Mouse (Mus musculus): ENCODE results near the gene Sectm1b. TPM values are rescaled to one million over a fixed set of nuclear protein-coding genes. Genes with fewer than 3 reads are reported as not detected.
"Not testable (repeated sequence)": the region's sequence is repeated elsewhere in the genome, so short reads cannot be mapped to it uniquely, and the experiment has no call there.

The Sectm1b gene
- total RNA-seq (2021) = not detected

DNA sequence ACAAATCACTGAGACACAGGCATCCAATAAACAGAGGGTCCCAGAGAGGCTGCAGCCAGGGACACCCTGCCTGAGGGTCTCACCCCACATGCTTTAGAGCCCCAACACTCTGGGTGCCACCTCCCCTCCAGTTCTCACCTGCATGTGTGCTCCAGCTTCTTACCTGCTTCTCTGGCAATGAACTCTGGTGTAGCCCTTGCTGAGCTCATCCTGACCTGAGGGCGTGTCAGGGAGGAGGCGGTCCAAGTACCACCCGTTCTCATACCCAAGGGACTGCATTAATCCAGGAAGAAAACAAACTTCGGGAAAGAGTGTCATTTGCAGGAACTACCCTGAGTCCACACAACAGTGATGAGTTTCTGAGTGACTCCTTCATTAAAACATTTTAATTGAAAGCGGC lies at the start of gene Sectm1b:
Sectm1b (minus strand) TSS at position 191 of the 400 bp plus-strand sequence.
- no peak for DNase-seq

DNA sequence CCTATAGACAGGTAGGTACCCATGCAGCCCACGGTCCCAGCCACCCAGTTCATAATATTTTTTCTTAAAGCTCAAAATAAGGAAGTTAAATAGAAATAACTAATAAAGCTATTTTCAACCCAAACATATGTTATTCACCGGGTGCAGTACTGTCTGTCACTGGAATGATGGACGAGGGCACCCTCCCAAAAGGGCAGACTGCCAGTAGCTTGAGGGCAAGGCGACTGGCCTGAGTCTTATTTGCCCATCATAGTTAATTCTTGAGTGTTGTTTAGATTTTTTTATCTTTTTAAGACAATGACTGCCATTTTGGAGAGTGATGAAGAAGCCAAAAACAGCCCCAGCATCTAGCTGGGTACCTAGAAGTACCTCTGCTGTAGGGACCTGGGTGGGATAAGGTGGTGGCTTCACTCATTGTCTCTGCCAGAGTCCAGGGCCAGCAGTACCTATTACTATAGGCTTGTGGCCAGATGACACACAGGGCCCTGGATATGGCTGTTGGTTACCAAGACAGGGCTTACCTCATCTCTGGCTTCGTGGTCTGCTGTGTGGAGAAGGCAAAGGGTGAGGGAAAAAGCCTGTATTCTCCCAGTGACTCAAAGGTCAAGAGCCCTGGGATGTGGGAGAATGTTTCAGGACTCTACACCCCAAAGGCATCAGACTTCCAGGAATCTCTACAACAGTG lies 48.9 kb upstream of the Sectm1b start:
- no peak for DNase-seq

- DNase-seq = no peak
Measured at GRCm38 (mm10) chr11:121111601-121112000, 48.2 kb upstream of the Sectm1b start.

DNA sequence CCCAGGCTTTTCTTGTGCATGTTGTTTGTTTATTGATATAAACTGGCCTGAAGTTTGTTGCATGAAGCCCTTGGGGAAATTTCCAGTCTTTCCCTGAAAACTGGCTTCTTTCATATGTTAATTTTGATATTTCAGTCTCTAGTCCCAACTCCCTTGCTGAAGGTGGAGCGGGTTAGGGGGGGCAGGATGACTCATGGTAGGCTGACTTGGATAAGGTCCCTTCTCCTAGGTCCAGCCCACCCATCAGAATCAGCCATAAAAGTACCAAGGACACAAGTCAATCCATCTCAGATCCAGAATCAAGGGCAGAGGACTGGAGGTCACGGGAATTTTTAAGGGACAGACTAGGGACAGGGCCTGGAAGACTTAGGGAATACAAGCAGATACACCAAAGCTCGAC lies 47.7 kb upstream of the Sectm1b start:
- no peak for DNase-seq

DNA sequence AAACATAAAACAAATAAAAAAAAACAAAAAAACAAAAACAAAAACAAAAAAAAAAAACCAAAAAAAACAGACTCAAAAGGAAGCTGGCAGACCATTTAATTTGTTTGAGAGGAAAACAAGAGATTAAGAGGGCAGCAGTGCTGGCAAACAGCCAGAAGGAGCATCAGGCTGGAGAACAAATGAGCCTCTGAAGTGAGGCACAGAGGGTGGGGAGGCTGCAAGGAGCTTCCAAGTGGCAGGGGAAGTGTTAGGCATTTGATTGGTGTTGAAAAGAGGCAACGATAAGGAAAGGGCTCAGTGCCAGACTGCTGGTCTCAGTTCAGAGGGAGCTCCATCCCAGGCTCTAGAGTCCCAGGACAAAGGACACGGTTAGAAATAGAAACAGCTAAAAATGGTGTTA lies 46.6 kb upstream of the Sectm1b start:
- DNase-seq = no peak

DNA sequence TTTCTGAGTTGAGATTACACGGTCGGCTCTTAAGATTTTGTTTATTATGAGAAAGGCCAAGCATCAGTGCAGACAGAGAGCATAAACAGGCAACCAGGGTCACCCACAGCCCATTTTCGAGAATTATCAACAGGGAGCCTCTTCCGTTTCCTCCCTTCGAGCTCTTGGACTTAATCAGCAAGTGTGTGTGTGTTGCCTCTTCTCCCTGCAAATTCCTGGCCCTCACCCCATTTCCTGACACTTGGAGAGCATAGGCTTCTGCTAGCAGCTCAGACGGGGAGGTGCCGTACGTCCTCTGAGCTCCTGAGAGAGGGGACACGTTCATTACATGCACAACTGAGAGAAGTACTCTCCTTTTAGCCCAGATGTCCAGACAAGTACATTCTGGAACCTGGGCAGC lies 44.7 kb upstream of the Sectm1b start:
- DNase-seq = no peak

DNA sequence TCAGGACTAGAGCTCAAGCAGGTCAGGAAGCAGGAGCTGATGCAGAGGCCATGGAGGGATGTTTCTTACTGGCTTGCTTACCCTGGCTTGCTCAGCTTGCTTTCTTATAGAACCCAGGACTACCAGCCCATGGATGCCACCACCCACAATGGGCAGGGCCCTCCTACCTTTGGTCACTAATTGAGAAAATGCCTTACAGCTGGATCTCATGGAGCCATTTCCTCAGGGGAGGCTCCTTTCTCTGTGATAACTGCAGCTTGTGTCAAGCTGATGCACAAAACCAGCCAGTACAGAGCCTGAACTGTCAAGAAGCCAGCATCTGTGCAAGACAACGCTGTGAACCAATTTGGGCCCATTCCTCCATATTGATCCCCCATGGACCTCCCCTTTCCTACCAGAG lies 43.9 kb upstream of the Sectm1b start:
- DNase-seq = not testable (repeated sequence)

- no peak for DNase-seq
Measured at GRCm38 (mm10) chr11:121101124-121101805, 37.9 kb upstream of the Sectm1b start.

- no peak for DNase-seq
Measured at GRCm38 (mm10) chr11:121100692-121101091, 37.3 kb upstream of the Sectm1b start.

GRCm38 (mm10) chr11:121099762-121100161 lies 36.4 kb upstream of the Sectm1b start:
- no peak for DNase-seq

DNA sequence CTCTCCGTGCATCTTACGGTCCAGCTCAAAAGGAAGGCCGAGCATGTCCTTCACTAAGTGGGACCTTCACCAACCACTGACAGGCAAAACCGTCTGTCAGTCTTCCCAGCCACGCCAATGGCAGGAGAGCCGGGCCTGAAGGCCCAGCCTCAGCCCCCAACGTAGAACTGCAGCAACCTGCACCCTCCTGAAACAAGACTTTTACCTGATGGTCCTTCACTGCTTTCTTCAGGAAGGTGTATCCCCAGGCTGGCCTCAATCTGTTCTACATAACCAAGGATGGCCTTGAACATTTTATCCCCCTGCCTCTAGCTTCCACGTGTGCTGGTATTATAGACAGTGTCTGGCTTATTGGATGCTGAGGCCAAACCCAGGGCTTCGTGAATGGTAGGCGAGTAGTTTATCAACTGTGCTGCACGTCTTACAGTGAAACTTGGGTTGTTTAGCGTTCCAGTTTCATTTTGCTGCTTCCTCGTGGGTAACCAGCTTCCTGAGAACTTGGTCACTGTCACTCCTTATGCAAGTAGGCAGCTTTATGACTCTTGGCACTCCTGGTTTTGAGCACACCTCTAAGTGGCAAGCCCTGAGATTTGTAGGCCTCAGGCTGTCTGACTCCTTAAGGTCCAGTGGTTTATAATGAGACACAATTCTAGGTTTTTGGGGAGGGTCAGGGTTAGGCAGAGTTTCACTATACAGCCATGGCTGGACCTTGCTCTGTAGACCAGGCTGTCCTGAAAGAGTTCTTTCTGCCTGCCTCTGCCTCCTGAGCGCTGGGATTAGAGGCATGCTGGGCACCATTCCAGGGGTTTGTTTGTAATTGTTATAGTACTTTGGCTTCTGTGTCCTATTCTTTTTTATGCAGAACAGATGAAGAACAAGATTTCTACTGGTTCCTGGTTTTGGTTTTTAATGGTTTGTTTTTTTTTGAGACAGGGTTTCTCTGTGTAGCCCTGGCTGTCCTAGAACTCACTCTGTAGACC lies 29.5 kb upstream of the Sectm1b start:
- no peak for DNase-seq

GRCm38 (mm10) chr11:121090943-121091342 lies 27.6 kb upstream of the Sectm1b start:
- DNase-seq = no peak

DNA sequence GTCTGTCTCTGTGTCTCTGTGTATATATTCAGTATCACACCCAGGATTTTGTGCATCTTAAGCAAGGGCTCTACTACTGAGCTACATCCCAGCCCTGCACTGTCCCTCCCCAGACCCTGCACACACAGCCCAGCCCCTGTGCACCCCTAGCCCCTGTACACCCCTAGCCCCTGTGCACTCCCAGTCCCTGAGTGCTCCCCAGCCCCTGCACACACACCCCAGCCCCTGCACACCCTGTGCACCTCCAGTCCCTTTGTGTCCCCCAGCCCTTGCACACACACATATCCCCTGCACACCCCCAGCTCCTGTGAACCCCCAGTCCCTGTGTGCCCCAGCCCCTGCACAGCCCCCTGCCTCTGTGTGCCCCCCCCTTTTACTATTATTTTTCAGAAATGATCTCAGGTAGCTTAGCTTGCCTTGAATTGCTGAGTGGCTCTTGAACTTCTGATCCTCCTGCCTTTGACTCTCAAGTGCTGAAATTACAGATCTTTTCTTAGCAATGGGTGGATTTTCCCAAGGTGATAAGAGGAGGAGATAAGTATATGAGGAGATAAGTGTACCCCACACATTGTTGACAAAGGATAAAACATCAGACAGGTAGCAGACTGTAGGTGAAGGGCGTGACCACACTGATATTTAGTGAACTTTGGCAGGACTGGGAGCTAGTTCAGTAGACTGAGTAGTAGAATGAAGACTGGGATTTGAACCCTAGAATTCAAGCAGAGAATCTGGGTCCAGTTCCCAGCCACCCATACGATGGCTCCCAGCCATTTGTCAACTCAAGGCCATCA lies 26.6 kb upstream of the Sectm1b start:
- no peak for DNase-seq

DNA sequence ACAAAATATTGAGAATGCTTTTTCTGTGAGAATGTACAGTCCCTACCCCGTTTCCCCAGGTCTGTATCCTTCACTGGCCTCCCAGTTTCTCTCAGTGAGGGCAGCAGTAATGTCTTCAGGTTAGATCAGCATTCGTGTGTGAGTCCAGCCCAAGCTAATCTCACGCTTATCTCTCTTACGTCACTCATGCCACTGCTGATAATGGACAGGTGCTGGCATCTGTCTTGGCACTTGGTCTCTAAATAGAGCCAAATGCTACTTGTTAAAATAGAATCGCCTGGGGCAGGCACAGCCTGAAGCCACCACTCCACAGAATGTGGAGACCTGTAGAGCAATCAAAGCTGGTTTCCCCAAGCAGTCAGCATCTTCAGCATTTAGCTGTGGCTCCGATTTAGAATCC lies 25.6 kb upstream of the Sectm1b start:
- DNase-seq = no peak

GRCm38 (mm10) chr11:121086296-121086695 lies 22.9 kb upstream of the Sectm1b start:
- DNase-seq = no peak

- DNase-seq = no peak
Measured at GRCm38 (mm10) chr11:121085181-121085580, 21.8 kb upstream of the Sectm1b start.

- no peak for DNase-seq
Measured at GRCm38 (mm10) chr11:121082857-121083500, 19.6 kb upstream of the Sectm1b start.

DNA sequence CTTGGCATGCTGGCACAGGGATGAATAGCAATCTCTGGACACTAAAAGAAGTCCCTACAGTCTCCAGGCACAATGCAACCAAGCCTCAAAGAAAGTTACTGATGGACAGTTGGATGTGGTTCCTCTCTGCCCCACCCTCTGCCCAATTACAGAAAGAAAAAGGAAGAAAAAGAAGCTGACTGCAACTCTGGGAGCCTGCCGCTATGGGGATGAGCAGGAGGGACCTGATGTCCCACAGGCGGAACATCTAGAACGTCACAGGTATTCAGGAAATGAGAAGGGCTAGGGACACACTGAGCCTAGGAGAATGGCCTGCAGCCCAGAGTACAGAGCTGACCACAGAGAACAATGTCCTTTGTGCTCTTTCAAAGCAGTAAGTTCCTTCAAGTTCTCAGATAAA lies 18.9 kb upstream of the Sectm1b start:
- DNase-seq = no peak

DNA sequence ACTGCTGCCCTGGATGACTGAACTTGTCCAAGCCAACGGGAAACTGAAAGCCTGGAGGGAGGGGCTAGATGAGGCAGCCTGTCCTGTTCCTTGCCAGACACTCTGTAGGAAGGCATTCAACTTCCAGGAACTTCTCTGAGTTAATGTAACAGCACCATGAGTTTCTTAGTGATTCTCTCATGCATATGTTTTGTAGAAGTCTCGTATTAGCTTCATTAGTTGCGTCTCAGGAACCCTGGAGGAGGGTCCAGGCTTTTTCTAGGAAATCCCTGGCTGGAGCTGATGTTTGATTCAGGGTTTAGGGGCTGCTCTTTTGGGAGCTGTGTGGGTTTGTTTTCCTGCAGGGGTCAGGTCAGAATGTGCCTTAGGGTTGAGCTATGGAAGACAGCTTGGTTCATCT lies 17.8 kb upstream of the Sectm1b start, which contains the start of gene Sectm1a:
Sectm1a (minus strand) TSS at position 101 of the 400 bp plus-strand sequence.
- DNase-seq = no peak

GRCm38 (mm10) chr11:121080330-121080729 lies 17.0 kb upstream of the Sectm1b start:
- no peak for DNase-seq

DNA sequence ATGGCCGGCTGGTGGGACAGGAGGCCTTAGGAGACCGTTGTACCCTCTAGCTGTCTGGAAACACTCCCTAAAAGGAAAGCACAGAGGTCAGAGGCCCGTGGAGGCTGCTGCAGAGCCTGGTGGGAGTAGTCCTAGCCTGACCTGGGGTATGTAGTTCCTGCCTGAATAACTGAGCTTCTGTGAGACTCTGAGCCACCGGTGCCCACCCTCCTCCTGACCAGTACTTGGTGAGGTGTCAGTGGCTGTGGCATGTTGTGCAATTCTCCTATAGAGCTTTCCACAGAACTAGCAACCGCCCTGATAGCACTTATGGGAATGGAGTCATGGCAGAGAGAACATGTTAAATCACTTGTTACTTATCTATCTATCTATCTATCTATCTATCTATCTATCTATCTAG lies 12.3 kb upstream of the Sectm1b start:
- DNase-seq = no peak

- not testable (repeated sequence) for DNase-seq
Measured at GRCm38 (mm10) chr11:121069662-121070061, 6.3 kb upstream of the Sectm1b start.
